Mouse (Mus musculus): ENCODE measurements around the gene Rnh1.

Gene Rnh1

GRCm38 (mm10) chr7:141172116-141173006, at the start of gene Rnh1:
Gene Rnh1 (minus strand): TSS chr7:141172857.
- DNase-seq (ENCODE audit: low spot score in 2 of 2) = peak; percentile 88 to 91

- no peak for DNase-seq (ENCODE audit: low spot score in 2 of 2)
These were observed 49.4 kb upstream of the Rnh1 start for GRCm38 (mm10) chr7:141222126-141222467.

- peak; percentile 86 to 90 for DNase-seq (ENCODE audit: low spot score in 2 of 2)
These were observed 48.8 kb upstream of the Rnh1 start for GRCm38 (mm10) chr7:141221249-141222125.

- no peak for DNase-seq (ENCODE audit: low spot score in 2 of 2)
These were observed 47.7 kb upstream of the Rnh1 start for GRCm38 (mm10) chr7:141220377-141220776.

GRCm38 (mm10) chr7:141219558-141220099, 47.0 kb upstream of the Rnh1 start:
- no peak for DNase-seq (ENCODE audit: low spot score in 2 of 2)

GRCm38 (mm10) chr7:141218557-141219133, 46.0 kb upstream of the Rnh1 start:
- no peak for DNase-seq (ENCODE audit: low spot score in 2 of 2)

- DNase-seq (ENCODE audit: low spot score in 2 of 2) = no peak
These were observed 45.5 kb upstream of the Rnh1 start for GRCm38 (mm10) chr7:141218141-141218540.

- no peak for DNase-seq (ENCODE audit: low spot score in 2 of 2)
These were observed 44.8 kb upstream of the Rnh1 start for GRCm38 (mm10) chr7:141217343-141218013.

- no peak for DNase-seq (ENCODE audit: low spot score in 2 of 2)
These were observed 44.2 kb upstream of the Rnh1 start for GRCm38 (mm10) chr7:141216894-141217293.

GRCm38 (mm10) chr7:141215880-141216733, 43.5 kb upstream of the Rnh1 start:
- no peak for DNase-seq (ENCODE audit: low spot score in 2 of 2)

GRCm38 (mm10) chr7:141215101-141215879, 42.6 kb upstream of the Rnh1 start, which contains the start of gene Rassf7:
Gene Rassf7 (plus strand): TSS chr7:141215860.
- DNase-seq (ENCODE audit: low spot score in 2 of 2) = peak; percentile 62 to 71

GRCm38 (mm10) chr7:141214310-141214709, 41.7 kb upstream of the Rnh1 start:
- DNase-seq (ENCODE audit: low spot score in 2 of 2) = no peak

- no peak for DNase-seq (ENCODE audit: low spot score in 2 of 2)
These were observed 41.1 kb upstream of the Rnh1 start, which contains the start of gene Lmntd2 for GRCm38 (mm10) chr7:141213605-141214235. Gene Lmntd2 (minus strand): TSS chr7:141214080.

GRCm38 (mm10) chr7:141213133-141213532, 40.5 kb upstream of the Rnh1 start:
- DNase-seq (ENCODE audit: low spot score in 2 of 2) = no peak

GRCm38 (mm10) chr7:141210606-141211131, 38.0 kb upstream of the Rnh1 start:
- no peak for DNase-seq (ENCODE audit: low spot score in 2 of 2)

GRCm38 (mm10) chr7:141210137-141210536, 37.5 kb upstream of the Rnh1 start:
- no peak for DNase-seq (ENCODE audit: low spot score in 2 of 2)

GRCm38 (mm10) chr7:141209526-141209925, 36.9 kb upstream of the Rnh1 start:
- DNase-seq (ENCODE audit: low spot score in 2 of 2) = no peak

- DNase-seq (ENCODE audit: low spot score in 2 of 2) = no peak
These were observed 33.7 kb upstream of the Rnh1 start for GRCm38 (mm10) chr7:141206182-141206937.
